In the genomic region with DNA sequence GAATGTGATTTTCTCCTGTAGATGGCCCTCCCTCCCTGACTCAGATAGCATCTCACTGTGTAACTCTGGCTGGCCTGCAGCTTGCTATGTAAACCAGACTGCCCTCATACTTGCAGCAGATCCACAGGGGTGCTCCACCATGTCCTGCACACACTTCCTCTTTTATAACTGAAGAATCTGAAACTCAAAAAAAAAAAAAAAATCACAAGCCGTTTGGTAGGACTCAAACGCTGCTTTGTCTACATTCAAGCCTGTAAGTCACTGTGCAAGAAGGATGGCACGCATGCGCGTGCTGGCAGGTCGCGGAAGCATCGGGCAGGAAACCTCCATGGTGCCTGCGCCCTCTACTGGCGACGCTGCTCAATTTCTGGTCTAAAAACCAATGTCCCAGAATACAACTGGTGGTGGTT, we compare ENCODE assay signal across 8 mouse cellular contexts. TPM values are rescaled to one million over a fixed set of nuclear protein-coding genes. Genes with fewer than 3 reads are reported as not detected.
DNase-seq lines count a peak whose midpoint lies in the region; ATAC-seq lines count a peak whose summit lies in the region.

No protein-coding gene starts in this region.

- peak; percentile 97 for DNase-seq in embryo, embryonic 10 days (ENCODE audit: low spot score)
- peak; percentile 92 for DNase-seq in gastrocnemius, postnatal 14 days
- DNase-seq in left cerebral cortex, postnatal 10 days (ENCODE audit: extremely low spot score in 1 of 2, low spot score in 2 of 2) = peak; percentile 89 to 93
- DNase-seq in right cerebral cortex, postnatal 25 days = peak; percentile 84
- peak; percentile 86 to 90 for DNase-seq in urinary bladder, postnatal 4 days (ENCODE audit: low spot score in 2 of 2)

- peak; percentile 92 for ATAC-seq in activated CD4-positive, CD25-positive, alpha-beta regulatory T cell, adult 4 months
- peak; percentile 90 for ATAC-seq in inflammation-experienced regulatory T-cells, adult 6 months
- peak; percentile 68 for ATAC-seq in megakaryocyte-erythroid progenitor cell, adult 5-6 weeks (replicated peaks; ENCODE audit: low FRiP score, low TSS enrichment, poor library complexity, severe bottlenecking)

- intact Hi-C loops in gastrocnemius, postnatal 14 days (cut with DNase I; ENCODE audit: low total_unique reads) = no loop called here
- intact Hi-C loops in left cerebral cortex, postnatal 10 days (cut with DNase I) = loop anchor here (5.0 kb wide), 1 partner anchor 111 kb away; no protein-coding TSS in a partner anchor

RNA-seq across cellular contexts. Expression of a gene that starts 19.8 kb away (rescaled TPM):
- polyA plus RNA-seq in activated CD4-positive, CD25-positive, alpha-beta regulatory T cell, adult 4 months (2017; shearing (Covaris generic)) = 10 to 100 TPM; 21.7 to 30.2 TPM
- total RNA-seq in gastrocnemius, postnatal 14 days (2021) = under 1 TPM; 0.39 to 0.40 TPM
- 10 to 100 TPM; 17.6 to 47.6 (median 27.0) TPM for polyA plus RNA-seq in inflammation-experienced regulatory T-cells, adult 6 months (2017; shearing (Covaris generic))
- total RNA-seq in left cerebral cortex, postnatal 10 days (2021) = under 1 TPM in 1 of 2 experiments, not detected in 1; 0.22 TPM
- 337 and 406 TPM in 2 replicates for total RNA-seq in megakaryocyte-erythroid progenitor cell, adult 5-6 weeks (2014; fragmentation: Nextera tagmentation)
- 141 and 329 TPM in 2 replicates for total RNA-seq in megakaryocyte-erythroid progenitor cell, adult 5-6 weeks (2017)

RNA-seq across cellular contexts. Expression of a gene that starts 30.5 kb away (rescaled TPM):
- polyA plus RNA-seq in activated CD4-positive, CD25-positive, alpha-beta regulatory T cell, adult 4 months (2017; shearing (Covaris generic)) = not detected
- 1 to 10 TPM; 3.7 to 6.5 TPM for total RNA-seq in gastrocnemius, postnatal 14 days (2021)
- under 1 TPM in 2 of 3 experiments, not detected in 1; 0.15 to 0.46 TPM for polyA plus RNA-seq in inflammation-experienced regulatory T-cells, adult 6 months (2017; shearing (Covaris generic))
- 1 to 10 TPM; 2.3 to 2.4 TPM for total RNA-seq in left cerebral cortex, postnatal 10 days (2021)
- not detected in 2 replicates for total RNA-seq in megakaryocyte-erythroid progenitor cell, adult 5-6 weeks (2014; fragmentation: Nextera tagmentation)
- total RNA-seq in megakaryocyte-erythroid progenitor cell, adult 5-6 weeks (2017) = 1.3 and 1.5 TPM in 2 replicates

RNA-seq across cellular contexts. Expression of a gene that starts 58.9 kb away (rescaled TPM):
- polyA plus RNA-seq in activated CD4-positive, CD25-positive, alpha-beta regulatory T cell, adult 4 months (2017; shearing (Covaris generic)) = under 1 TPM in 1 of 2 experiments, not detected in 1; 0.11 TPM
- total RNA-seq in gastrocnemius, postnatal 14 days (2021) = not detected
- not detected for polyA plus RNA-seq in inflammation-experienced regulatory T-cells, adult 6 months (2017; shearing (Covaris generic))
- under 1 TPM in 1 of 2 experiments, not detected in 1; 0.17 TPM for total RNA-seq in left cerebral cortex, postnatal 10 days (2021)
- not detected in 2 replicates for total RNA-seq in megakaryocyte-erythroid progenitor cell, adult 5-6 weeks (2014; fragmentation: Nextera tagmentation)
- total RNA-seq in megakaryocyte-erythroid progenitor cell, adult 5-6 weeks (2017) = not detected in 2 replicates

Comparison
In these comparisons a context has a peak if more than half of its experiments do, and no peak if none do; other contexts are left out.
1. Peak in every context shown above with its lines: DNase-seq and ATAC-seq.
2. RNA of a gene that starts 19.8 kb away (total RNA-seq): 141 to 406 TPM in megakaryocyte-erythroid progenitor cell, adult 5-6 weeks; 0.39 to 0.40 TPM in gastrocnemius, postnatal 14 days and 0.22 TPM in left cerebral cortex, postnatal 10 days; every median in the first group is over 100 times any median in the second.